Mouse (Mus musculus) lung, postnatal 25 days (tissue): ENCODE measurements around the gene Idua.

ENCODE experiments used
- DNase-seq: peaks from one replicate; pipeline ENCODE4 v3.0.0; 2022; ENCODE audit warnings: low spot score

Idua gene

DNA sequence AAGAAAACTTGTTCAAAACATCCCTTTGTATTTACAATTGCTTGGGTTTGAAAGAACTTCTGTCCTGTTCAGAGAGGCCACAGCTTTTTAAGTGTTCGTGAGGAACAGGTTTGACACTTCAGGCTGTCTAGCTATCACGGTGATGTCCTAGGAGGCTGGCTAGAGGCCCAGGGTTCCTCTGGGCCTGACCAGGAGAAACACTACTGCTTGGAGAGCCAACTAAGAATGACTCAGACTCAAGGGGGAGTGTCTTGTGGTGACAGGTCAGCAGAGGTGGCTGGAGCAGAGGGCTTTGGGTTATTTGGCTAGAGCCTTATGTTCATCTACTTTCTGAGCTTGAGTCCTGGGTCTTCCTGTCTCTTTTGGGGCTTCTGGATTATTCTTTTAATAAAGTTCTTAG lies 63.9 kb downstream of the Idua start:
- DNase-seq = no peak

- DNase-seq = peak; percentile 71
Measured at GRCm38 (mm10) chr5:108726557-108727248, 66.6 kb downstream of the Idua start.

- no peak for DNase-seq
Measured at GRCm38 (mm10) chr5:108727425-108727824, 67.3 kb downstream of the Idua start.
